Mouse (Mus musculus) CD8-positive naive resting alpha-beta T cell, adult 57 days (primary cell): ENCODE measurements around the gene Prm2. TPM values are rescaled to one million over a fixed set of nuclear protein-coding genes. Genes with fewer than 3 reads are reported as not detected.

Source experiments
- total RNA-seq: library from RNA; stranded (reverse); gene quantifications from one replicate; pipeline ENCODE4 v1.2.4, GENCODE M21; 2023

The Prm2 gene
- total RNA-seq, result not detected

DNA sequence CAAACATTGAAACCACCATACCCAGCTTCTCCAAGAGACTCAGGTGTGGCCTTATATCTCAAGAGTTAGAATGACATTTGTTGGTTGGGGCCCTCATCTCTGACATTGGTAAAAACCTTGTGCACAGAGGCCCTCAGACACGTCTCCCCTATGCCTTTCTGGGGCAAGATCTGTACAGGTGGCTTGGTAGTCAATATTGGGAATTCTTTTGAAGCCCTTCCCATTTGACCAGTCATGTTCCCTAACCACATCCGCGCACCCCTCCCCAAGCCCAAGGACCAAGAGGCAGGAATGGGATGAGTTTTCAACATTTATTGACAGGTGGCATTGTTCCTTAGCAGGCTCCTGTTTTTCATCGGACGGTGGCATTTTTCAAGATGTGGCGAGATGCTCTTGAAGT lies at the start of gene Prm2:
Prm2 (minus strand) TSS at position 101 of the 400 bp plus-strand sequence.

DNA sequence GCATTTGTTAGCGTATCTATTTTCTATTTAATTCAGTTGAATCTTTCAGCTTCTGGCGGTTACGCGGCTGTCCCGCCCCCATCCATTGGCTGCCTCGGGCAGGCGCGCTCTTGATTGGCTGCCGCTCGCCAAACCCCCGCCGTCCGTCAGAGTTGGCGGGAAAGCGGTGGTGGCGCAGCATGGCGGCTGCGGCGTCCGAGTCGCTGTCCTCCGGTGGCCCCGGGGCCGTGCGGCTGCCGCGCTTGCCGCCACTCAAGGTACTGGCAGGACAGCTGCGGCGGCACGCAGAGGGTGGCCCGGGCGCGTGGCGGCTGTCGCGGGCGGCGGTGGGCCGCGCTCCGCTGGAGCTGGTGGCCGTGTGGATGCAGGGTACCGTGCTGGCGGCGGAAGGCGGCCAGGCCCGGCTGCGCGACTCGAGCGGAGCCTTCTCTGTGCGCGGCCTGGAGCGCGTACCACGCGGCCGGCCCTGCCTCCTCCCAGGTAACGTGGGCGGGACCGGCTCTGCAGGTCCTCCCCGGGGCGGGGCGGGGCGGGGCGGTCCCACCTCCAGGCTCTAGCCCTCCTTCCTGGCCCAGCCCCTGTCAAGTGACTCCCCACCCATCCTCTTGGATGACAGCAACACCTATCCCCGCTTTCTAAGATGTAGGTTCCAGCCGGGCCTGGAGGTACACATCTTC lies 39.1 kb upstream of the Prm2 start, which contains the start of gene Rmi2:
Rmi2 (plus strand) TSS at position 149 of the 677 bp plus-strand sequence.

DNA sequence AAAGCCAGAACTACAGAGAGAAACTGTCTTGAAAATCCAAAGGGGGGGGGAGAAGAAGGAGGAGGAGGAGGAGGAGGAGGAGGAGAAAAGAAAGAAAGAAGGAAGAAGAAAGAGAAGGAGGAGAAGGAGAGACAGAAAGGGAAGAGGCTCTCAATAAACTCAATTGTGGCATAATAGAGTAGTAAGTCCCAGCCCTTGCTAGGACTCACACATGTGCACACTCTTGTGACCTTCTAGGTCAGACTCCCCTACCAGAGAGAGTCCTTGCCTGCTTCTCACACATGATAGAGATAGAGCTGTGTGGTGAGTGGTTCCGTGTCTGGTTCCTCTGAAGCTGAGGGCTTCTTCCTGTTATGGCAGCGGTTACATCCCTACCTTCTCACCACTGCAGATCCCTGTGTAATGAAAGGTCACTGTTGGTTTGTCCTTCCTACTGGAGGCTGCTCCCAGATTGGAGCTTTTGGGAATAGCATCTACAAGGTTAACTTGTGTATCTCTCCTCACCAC lies 17.0 kb upstream of the Prm2 start, which contains the start of gene Gm11172:
Gm11172 (plus strand) TSS at position 51 of the 507 bp plus-strand sequence.

DNA sequence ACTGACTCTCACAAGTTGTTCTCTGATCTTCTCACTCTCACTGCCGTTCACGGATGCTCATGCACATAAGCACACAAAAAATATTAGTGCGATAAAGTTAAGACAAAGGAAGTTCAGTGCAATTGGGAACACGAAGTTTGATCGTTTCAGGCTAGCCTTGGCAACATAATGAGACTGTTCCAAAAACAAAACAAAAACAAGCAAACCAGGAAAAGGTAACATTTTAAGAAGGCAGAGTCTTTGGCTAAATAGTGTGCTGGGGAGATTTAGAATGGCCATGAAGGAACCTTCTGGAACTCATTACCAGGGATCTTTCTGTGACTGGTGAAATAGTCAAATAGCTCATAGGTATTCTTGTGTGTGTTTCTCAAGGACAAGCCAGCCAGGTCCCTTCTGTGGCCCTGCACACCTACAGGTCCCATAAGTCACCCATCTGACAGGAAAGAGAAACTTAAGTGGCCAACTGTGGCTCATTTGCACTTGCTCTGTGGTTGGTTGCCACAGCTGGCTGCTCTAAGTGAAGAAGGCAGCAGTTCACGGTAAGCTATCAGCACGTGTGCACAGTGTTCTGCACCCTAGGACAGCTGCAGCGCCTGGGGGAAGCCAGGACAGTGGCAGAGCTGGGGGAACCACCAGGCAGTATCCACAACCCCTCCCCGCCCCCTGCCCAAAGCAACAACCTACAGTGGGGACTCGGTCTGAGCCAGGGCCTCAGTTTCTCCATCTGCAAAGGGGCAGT lies 10.0 kb upstream of the Prm2 start, which contains the start of gene Prm1:
Prm1 (minus strand) TSS at position 51 of the 739 bp plus-strand sequence.

DNA sequence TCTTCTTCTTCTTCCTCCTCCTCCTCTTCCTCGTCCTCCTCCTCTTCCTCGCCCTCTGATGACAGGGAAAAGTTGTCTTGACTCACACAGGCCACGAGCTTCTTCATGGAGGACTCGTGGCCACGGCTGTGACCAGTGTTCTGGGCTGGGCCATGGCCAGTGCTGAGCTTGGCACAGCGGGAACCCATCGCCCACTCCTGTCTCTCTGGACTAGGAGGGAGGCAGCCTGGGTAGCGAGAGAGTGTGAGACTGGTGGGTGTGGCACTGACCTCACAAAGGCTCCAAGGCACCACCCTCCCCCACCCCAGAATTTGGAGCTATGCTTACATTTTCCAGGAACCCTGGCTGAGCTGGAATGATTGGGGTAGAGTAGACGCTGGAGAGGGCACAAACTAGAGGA lies 5.2 kb downstream of the Prm2 start, which contains the start of gene Prm3:
Prm3 (minus strand) TSS at position 213 of the 400 bp plus-strand sequence.

DNA sequence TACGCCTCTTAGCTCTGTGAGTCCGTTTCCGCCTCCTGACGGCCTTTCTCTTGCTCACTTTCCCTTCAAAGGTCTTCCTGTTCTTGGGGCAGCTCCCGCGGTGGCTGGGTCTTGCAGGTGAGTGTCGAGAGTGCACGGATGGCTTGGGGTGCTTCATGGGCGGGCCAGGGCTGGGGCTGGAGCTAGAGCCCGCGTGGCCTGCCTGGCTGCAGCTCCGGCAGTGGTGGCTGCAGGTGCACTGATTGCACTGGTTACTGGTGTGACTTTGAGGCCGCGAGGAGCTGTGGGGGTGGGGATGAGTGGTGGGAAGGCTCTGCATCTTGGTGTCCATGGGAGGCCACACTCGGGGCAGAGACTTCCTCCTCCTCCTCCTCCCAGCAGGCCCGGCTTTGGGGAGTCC lies 7.7 kb downstream of the Prm2 start, which contains the start of gene Tnp2:
Tnp2 (minus strand) TSS at position 390 of the 400 bp plus-strand sequence.

DNA sequence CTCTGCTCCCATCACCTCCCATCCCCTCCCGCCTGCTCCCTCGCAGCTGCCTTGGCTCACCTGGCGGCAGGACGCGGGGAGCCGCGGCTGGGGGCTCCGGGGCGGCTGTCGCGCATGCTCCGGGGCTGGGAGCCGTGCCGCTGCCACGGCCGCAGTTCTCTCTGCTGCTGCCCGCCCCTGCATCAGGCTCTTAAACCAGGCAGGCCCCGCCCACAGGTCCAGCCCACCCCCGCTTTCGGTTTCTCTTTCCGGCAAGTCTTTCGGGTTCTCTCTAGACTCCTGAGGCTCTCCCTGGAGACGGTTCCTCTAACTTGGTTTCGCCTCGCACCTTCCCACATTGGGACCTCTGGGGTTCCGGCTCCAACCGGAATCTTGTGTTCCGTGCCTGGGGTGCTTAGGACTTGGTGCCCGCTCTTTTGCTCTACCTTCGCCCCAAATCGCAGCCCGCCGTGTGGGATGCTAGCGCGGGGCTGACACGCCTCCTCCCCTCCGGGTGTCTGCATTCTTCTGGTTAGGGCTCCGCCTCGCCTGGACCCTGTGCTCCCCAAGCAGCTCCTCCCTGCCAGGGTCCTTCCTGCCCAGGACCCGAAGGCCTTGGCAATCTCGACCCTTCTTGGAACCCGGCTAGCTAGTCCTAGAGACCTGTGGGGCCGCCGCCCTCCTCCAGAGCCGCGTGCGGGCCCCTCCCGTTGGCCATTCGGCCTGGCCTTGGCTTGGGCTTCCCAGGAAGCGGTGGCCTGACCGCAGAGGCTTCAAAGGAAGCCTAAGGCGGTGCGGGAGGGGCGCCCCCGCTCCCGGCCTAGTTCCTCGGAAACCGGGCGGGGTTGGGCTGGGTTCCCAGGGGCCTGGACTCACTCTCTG lies 10.3 kb downstream of the Prm2 start, which contains the start of gene Socs1:
Socs1 (minus strand) TSS at position 166 of the 861 bp plus-strand sequence.

Other genes with a start within 250 kb of the Prm2 start
- 23.9 TPM for gene Socs1, start 10.6 kb downstream of the Prm2 start, total RNA-seq
- gene Tnp2, start 7.5 kb downstream of the Prm2 start, total RNA-seq, result not detected
- not detected for gene Prm3, start 5.2 kb downstream of the Prm2 start, total RNA-seq
- gene Prm1, start 9.7 kb upstream of the Prm2 start, total RNA-seq, result not detected
- gene Gm11172, start 16.8 kb upstream of the Prm2 start, total RNA-seq, result not detected
- 7.3 TPM for gene Rmi2, start 38.9 kb upstream of the Prm2 start, total RNA-seq